Mouse (Mus musculus) E14TG2a.4 (cell line): ENCODE data around the gene Ttyh2.

Source experiments
- H3K27me3 ChIP-seq: 2 replicates; pipeline ENCODE4 v1.6.1; 2014; ENCODE audit warnings: low read length, control low read depth; ENCODE audit not compliant: insufficient read depth
- H3K36me3 ChIP-seq: 2 replicates; pipeline ENCODE4 v1.6.1; 2014; ENCODE audit warnings: low read length, control low read depth; ENCODE audit not compliant: insufficient read depth
- H3K4me1 ChIP-seq: replicated peaks from 2 replicates; pipeline ENCODE4 v1.6.1; 2014; ENCODE audit warnings: low read depth, low read length, control low read depth
- H3K4me3 ChIP-seq: replicated peaks from 2 replicates; pipeline ENCODE4 v1.5.1; 2014; ENCODE audit warnings: mild to moderate bottlenecking, low read length
- H3K9me3 ChIP-seq: 2 replicates; pipeline ENCODE4 v1.6.1; 2014; ENCODE audit warnings: low read length, control low read depth
- CTCF ChIP-seq: conservative IDR thresholded peaks from 2 replicates; pipeline ENCODE4 v1.5.1; 2014; ENCODE audit warnings: low read length
- NANOG ChIP-seq: IDR thresholded peaks from 2 replicates; pipeline ENCODE4 v1.6.1; 2014; ENCODE audit warnings: borderline replicate concordance, low read length, mixed read lengths
- POU5F1 ChIP-seq: IDR thresholded peaks from 2 replicates; pipeline ENCODE4 v1.6.1; 2014; ENCODE audit warnings: low read length, borderline replicate concordance

The Ttyh2 gene

DNA sequence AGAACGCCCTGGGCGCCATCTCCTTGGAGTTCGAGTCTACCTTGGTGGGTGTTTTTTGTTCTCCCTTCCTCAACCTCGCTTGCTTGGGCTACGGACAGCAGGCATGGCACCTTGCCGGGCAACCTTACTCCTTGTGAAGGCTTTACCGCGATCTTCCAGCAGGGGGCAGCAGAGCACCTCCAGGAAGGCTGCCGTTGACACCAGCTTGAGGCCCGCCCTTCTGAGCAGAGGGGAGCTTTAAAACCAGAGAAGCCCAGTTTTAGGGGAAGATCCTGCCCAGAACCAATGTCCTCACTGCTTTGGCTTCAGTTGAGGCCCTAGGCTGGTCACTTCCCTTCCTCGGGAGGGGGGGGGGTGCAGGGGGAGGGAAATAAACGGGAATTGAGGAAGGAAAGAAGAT lies 69.9 kb downstream of the Ttyh2 start:
- TF ChIP-seq NANOG = no peak
- peak; percentile 89 for TF ChIP-seq CTCF
- peaks cover 18% of the 10 kb centered on the region for H3K4me1 ChIP-seq
- H3K27me3 ChIP-seq = peaks cover 9% of the 10 kb centered on the region
- H3K4me3 ChIP-seq = no peak overlapping the region
- H3K9me3 ChIP-seq = no peaks in the 10 kb centered on the region
- H3K36me3 ChIP-seq = no peaks in the 10 kb centered on the region

DNA sequence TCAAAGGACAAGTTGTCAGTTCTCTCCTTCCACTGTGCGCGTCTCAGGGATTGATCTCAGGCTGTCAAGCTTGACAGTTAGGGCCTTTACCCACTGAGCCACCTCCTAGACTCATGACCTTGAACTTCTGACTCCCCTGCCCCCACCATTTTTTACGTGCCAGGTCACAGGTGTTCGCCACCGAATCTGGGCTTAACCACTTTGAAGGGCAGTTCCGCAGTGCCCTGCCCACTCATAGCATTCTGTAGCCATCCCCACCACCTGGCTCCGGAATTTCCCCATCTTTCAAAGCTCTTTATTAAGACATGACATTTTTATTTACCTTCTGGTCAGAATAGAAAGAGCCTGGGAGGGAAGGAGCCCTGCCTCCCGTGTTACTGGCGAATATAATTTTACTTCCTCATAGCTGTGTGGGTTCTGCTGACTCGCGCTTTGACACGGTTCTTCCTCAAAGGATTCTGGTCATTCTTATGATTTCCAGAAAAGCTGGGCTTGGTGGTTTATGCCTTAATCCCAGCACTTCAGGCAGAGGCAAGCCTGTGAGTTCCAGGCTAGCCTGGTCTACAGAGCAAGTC lies 72.4 kb downstream of the Ttyh2 start:
- Histone ChIP-seq H3K9me3 (no peaks in the 10 kb centered on the region), H3K36me3 (no peaks in the 10 kb centered on the region), H3K4me1 (peaks cover 22% of the 10 kb centered on the region), H3K27me3 (peaks cover 9% of the 10 kb centered on the region), H3K4me3 (no peak overlapping the region)
- TF ChIP-seq CTCF (no peak), NANOG (no peak), POU5F1 (no peak)

DNA sequence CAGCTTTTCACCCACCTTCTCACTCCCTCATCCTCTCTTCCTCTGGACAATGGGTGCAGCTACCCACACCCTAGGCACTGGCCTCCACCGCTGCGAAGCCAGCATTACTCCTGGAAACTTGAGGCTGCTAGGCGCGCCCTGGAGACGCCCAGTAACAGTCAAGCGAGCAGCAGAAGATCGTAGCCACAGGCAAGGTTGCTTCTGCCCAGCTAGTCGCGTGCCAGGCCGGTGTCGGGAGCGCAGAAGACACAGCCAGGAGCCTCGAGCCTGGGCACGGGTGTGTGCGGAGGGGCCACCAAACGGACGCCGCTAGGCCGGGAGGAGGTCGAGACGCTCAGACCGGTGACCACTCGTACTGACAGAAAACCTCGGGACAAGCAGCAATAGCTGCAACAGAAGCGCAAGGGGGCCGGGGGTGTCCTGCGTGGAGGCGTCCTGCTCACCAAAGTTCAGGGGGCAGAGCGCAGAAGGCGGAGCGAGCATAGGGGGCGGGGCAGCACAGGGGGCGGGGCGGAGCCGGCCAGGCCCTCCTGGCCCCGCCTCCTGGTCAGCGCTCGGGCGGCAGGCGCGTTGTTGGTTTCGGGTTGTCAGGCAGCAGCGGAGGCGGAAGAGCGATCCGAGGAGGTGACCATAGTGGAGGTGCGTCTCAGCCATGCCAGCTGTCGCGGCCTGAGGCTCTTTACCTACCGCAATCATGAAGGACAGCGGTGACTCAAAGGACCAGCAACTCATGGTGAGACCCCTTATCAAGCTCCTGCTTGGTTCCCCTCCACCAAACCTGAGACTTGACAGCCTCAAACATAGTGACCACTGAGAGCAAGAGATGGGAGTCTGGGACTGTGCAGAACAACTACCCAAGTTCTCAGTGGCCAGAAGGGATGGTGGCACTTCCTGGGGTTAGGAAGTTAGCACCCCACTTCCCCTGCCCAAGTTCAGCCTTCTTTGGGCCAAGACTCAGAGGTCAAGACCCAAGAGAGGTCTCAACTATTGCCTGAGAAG lies 89.9 kb downstream of the Ttyh2 start, which contains the start of gene Kif19a:
Gene Kif19a (plus strand): TSS at position 569 of the 999 bp plus-strand sequence.
- TF ChIP-seq POU5F1 (no peak), NANOG (no peak), CTCF (no peak)
- Histone ChIP-seq H3K9me3 (no peaks in the 10 kb centered on the region), H3K36me3 (no peaks in the 10 kb centered on the region), H3K4me1 (peaks cover 31% of the 10 kb centered on the region), H3K4me3 (peak within 1 kb of the TSS; percentile 74), H3K27me3 (peaks cover 76% of the 10 kb centered on the region)

DNA sequence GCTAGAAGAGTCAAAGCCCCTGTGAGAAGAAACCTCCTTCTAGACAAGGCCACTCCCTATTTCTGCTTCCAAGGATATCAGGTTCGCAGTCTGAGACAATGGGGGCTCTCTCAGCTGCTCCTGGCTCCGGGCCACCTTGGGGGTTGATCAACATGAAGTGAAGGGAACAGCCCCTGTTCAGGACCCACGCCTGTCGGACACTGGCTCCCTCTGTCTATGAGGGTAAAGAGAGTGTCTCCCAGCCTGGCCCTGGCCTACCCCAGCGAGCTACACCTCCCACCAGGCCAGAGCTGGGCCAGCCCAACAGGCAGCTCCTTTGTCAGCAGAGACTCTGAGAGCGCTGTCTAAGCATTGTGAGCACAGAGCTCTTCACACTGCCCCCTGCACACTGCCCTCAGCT lies 94.7 kb downstream of the Ttyh2 start:
- Histone ChIP-seq H3K9me3 (no peaks in the 10 kb centered on the region), H3K36me3 (no peaks in the 10 kb centered on the region), H3K4me1 (peaks cover 41% of the 10 kb centered on the region), H3K27me3 (peaks cover 75% of the 10 kb centered on the region), H3K4me3 (no peak overlapping the region)
- TF ChIP-seq POU5F1 = no peak
- TF ChIP-seq NANOG = no peak
- no peak for TF ChIP-seq CTCF
